Mouse (Mus musculus) heart, postnatal 0 days (tissue): ENCODE results near the gene Gpr153.

Experiments
- CTCF ChIP-seq: IDR thresholded peaks from 2 replicates; pipeline ENCODE4 v1.5.1; 2016; ENCODE audit warnings: antibody characterized with exemption, control low read depth, low read depth
- EP300 ChIP-seq: IDR thresholded peaks from 2 replicates; pipeline ENCODE4 v1.6.1; 2016; ENCODE audit warnings: antibody characterized with exemption, low read depth

GRCm38 (mm10) chr4:152300375-152300774, 26.3 kb downstream of the Gpr153 start:
- no peak for TF ChIP-seq CTCF
- TF ChIP-seq EP300 = no peak
